Mouse (Mus musculus) kidney, postnatal 36 days (tissue): ENCODE measurements around the gene Ccdc120.
"Not testable (repeated sequence)": the region's sequence is repeated elsewhere in the genome, so short reads cannot be mapped to it uniquely, and the experiment has no call there.

Experiments
- DNase-seq, 2 experiments: peaks; one replicate each; pipeline ENCODE4 v3.0.0; 2021 to 2022; ENCODE audit warnings: mixed read lengths in 2 of 2

Ccdc120 gene

DNA sequence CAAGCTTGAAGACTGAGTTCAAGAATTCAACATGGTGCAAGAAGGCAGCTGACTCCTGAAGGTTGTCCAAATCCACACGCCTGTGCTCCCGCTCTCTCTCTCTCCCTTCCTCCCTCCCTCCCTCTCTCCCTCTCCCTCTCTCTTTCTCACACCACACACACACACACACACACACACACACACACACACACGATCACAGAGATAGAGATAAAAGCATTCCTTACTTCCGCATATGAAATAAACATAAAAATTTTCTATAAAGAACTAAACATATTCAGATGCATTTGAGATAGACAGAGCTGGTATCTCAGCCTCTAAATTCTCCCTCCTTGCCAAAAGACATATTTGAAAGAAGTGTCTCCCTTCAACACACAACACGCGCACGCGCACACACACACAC lies 5.3 kb downstream of the Ccdc120 start:
- no peak for DNase-seq

DNA sequence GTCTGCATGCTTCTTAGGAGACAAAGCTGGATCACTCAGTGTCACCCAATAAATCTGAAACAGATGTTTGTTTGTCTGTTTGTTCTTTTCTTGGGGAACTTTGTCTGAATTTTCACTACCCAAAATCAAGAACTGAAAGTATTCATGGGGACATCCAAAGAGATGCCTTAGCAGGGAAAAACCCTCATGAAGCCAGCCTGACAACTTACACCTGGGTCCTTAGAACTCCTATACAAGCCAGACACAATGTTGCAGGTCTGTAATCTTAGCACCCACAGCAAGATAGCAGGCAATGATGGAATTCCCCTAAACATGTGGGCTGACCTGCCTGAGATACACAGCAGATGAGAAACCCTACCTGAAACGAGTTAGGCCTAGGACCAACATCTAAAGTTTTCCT lies 5.8 kb downstream of the Ccdc120 start:
- no peak for DNase-seq

DNA sequence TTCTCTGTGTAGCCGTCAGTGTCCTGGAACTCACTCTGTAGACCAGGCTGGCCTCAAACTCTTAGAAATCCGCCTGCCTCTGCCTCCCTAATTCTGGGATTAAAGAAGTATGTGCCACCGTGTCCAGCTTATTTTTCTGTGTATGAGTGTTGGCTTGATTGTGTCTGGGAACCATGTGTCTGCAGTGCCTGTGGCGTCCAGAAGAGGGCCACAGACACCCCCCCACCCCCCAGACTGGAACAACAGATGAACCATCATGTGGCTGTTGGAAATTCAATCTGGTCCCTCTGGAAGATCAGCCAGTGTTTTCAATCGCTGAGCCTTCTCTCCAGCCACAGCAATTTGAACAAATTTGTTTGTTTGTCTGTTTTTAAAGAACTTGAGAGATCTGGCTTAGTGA lies 7.2 kb downstream of the Ccdc120 start:
- DNase-seq: no peak

DNA sequence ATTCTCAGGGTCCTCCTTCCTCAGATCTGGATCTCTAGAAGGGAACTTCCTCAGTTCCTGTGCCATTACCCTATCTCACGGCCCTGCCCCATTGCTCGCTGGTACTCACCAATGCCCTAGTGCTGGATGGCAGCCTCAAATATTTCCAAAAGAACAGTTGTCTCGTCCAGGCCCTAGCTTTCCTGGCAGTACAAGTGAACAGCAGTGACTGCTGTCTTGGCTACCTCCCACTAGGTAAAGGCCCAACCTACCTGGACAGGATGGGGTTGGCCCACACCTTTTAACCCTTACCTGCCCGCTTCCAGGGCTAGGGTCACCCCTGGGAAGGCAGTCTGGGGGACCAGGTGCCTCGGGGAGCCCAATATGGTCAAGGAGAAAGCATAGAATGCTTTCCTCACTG lies 9.6 kb downstream of the Ccdc120 start:
- peak in 1 of 2 experiments; percentile 14 for DNase-seq

DNA sequence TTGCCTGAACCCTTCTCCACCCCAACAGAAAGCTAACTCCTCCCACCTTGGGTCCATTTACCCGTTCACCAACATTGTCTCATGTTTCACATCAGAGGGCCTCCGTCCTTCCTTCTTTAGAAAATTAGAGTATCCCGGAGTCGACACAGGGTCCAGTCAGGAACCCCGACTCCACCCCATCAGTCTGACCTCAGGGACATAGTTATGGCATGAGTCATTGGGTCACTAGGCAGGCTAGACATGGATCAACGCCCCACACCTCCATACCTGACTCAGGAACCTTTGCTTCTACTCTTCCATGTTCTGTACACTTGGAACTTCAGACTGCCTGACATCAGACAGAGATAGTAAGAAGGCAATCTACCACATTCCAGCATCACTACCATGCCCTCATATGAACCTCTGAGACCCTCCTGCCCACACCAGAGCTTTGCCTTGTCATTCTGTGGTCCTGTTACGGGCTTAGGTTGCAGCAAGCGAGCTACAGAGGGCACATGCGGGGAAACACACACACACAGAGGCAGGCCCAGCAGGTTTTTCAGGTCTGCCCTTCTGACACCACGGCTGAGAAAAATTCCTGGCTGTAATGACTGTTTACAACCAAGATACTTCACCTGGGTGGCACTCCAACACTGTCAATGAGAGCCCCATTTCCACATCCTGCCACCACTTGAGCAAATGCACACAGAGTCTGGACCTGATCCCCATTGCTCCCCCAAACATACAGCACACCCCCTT lies 10.5 kb downstream of the Ccdc120 start:
- peak; percentile 27 to 45 for DNase-seq

DNA sequence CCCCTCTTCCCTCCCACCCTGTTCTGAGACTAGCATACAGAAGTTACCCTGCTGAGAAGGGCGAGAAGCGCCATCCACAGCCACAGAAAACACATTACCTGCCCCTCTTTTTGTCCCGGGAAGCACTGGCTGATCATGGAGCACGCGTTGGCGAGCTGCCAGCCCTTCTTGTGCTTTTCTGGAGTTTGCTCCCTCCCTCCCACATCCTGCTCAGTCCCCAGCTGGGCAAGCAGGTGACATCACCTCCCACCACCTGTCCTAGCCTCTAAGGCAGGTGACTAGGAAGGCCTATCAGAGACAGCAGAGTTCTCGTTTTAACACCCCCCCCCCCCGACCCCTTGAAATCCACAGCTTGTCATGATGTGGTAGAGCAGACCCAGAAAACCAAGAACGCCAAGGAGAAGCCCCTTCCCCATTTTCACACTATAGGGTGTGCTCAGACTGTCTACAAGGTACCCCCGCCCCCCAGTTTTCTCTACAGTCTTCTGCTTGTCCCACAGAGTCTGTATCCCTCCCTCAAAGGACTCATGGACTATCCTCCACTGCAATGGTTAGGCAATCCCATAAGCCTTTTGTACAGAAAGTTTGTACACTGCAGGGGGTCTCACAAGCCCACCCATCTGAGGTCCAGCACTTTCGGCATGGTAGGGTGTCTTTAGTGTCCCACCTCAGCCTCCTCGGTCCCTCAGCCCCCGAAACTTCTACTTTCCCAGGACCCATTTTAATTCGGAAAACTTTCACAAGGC lies 11.2 kb downstream of the Ccdc120 start:
- DNase-seq: peak; percentile 84 to 87

DNA sequence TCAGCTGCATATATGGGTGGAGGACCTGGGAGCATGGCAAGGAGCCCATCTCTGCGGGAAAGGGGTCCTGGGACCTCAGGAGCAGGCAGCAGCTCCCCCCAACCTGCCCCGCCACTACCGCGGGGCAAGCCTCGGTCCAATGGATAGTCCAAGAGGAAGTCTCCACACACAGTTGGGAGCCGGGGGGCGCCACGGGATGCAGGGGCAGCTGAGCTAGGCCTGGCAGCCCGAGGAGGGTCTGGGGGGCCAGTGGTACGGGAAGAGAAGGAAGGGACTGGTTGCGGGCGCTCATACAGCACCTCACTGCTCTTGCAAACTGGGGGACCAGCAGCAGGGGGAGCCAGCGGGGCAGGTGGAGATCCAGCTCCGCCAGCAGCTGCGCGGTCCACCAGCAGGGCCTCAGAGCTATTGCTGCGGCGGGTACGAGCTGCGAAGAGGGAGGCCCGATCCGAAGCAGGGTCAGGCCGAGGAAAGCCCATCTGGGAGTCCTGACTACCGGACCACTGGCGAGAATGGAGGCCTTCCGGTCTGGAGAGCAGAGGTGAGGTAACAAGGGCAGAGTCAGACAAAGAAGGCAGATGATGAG lies 17.0 kb downstream of the Ccdc120 start:
- peak; percentile 69 to 91 for DNase-seq

DNA sequence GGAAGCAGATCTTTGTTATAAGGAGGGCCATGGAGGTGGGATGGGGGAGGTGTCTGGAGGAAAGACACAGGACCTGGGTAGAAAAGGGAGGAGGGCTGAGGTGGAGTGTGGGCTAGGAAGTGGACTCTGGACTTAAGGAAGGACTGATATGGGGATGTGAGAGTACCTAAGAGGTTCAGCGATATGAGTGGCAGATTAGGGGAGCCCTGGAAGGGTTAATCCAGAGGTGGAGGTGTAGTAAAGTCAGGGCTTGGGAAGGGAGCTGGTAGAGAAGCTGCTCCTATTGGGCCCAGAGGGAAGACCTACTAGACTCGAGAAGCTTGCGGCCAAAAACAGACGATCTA lies 21.8 kb downstream of the Ccdc120 start:
- DNase-seq: no peak

DNA sequence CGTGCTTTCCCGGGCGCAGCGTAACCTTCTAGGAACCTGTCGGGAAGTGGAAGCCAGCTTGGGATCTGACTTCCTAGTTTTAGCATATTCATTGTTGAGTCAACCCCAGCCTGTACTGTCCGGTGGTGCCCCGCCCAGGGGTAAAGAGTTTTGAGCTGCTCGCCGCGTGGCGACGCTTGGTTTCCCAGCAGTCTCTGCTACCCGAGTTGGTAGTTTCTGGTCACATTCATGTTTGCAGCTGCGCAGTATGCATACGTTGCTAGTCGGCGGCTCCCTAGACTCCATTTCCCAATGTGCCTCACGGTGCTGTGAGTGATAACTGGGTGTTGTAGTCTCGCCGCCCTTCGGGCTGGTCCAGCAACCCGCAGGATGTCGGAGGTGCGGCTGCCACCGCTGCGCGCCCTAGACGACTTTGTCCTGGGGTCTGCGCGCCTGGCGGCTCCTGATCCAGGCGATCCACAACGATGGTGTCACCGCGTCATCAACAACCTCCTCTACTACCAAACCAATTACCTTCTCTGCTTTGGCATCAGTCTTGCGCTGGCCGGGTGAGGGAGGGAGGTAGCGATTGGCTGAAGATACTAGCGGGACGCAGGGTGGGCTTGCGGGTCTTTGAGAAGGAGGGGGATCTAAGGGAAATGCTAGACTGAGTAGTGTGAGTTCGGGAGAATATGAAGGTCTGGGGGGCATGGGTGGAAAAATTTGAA lies 22.3 kb downstream of the Ccdc120 start, which contains the start of gene Praf2:
Praf2 (plus strand) TSS at position 225 of the 707 bp plus-strand sequence.
- DNase-seq: peak; percentile 81 to 89

DNA sequence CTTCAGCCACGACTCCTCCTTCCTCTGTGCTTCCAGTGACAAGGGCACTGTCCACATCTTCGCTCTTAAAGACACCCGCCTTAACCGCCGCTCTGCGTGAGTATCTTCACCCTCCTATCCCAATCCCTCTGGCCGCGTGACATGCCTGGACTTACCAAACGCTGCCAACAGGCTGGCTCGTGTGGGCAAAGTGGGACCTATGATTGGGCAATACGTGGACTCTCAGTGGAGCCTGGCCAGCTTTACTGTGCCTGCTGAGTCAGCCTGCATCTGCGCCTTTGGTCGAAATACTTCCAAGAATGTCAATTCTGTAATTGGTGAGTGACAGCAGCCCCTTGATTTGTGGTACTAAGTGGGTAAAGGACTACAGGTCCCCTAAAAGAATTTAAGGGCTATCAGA lies 23.5 kb downstream of the Ccdc120 start:
- no peak for DNase-seq

DNA sequence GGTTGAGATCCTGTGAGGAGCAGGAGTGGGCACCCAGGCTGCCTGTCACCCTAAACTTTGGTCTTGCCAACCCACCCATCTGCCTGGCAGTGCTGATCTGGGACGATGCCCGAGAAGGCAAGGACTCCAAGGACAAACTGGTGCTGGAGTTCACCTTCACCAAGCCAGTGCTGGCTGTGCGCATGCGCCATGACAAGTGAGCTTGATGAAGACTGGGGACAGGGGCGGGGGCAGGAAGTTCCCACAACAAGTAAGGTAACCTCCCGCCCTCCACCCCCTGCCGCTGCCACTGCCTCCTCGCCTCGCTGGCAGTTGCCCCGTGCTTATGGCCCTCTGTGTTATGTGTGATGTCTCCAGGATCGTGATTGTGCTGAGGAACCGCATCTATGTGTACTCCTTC lies 24.9 kb downstream of the Ccdc120 start:
- DNase-seq: no peak

DNA sequence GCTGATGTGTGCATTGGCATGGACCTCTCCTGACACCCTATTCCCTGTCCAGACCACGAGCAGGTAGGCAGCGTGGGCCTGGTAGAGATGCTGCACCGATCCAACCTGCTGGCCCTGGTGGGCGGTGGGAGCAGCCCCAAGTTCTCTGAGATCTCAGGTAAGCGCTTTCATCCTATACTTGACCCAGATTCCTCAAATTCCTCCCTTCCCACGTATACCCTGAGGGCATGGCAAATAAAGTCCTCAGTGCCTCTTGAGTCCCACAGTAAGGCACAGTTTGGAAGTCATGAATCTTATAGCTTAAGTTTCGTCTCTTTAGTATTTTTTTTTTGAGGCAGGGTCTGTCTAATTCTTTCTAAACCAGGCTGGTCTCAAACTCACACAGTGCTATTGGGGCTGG lies 26.6 kb downstream of the Ccdc120 start:
- DNase-seq: no peak

DNA sequence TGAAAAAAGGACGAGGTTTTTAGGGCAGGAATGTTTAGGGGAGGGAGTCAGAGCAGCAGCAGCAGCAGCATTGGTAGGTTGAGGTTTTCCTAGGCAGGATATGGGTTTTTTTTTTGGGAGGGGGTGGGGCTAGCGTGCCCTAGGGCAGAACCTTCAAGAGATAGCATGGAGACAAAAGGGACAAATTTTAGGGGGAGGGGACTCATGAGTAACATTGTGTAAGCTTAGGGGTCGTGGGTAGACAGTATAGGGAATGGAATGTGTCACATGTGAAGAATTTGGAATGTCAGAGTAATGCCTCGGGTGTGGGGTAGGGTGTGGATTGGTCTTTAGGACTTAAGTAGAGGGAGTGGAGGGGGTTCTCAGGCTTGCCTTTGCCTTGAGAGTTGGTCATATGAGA lies 28.0 kb downstream of the Ccdc120 start:
- DNase-seq: no peak

DNA sequence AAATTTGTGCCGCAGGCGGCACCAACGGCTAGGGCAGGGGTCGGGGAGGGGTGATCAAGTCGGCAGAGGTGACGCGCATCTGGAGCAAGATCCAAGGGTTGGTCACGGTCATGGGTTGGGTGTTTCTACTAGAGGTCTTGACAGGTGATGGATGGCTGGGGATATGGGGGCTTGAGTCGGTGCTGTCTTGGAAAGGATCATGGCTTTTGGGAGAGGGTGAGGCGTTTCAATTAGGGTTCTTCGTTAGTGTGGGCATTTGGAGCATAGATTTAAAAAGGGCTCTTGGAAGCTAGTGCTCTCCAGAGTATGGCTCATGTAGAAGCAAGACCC lies 28.5 kb downstream of the Ccdc120 start:
- no peak for DNase-seq

DNA sequence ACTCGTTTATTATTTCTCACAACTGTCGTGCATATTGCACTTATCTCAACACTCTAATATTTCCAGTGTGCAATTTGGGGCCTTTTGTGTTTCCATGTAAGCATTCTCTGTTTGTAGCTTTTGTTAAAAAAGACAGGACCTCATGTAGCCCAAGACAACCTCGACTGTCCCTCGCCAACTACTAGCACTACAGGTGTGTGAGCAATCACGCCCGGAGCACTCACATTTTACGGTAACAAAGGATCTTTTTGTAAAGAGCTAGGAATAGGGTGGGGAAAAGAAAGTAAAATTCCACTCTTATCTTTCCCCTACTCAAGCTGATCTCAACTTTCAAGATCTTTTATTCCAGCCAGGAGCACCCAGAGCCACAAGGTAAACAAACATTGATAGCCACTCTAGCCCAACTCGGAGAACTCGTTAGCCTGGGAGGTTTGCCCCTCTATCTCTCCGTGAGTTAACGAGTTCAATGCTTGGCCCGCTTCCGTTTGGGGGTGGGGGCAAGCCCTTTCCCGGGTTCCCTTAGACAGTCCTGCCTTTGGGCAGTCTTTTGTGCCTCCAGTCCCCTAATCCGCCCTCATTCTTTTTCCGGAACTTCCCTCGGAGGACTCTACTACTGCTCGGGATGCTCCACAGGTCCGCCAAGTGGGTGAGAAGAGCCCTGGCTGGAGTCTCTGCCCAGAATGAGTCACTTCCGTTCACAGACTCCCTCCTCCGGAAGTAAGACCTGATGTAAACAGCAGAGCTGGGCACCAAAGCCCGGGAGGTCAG lies 29.0 kb downstream of the Ccdc120 start, which contains the start of gene Gm45208:
Gm45208 (plus strand) TSS at position 732 of the 768 bp plus-strand sequence.
- peak; percentile 76 for DNase-seq

DNA sequence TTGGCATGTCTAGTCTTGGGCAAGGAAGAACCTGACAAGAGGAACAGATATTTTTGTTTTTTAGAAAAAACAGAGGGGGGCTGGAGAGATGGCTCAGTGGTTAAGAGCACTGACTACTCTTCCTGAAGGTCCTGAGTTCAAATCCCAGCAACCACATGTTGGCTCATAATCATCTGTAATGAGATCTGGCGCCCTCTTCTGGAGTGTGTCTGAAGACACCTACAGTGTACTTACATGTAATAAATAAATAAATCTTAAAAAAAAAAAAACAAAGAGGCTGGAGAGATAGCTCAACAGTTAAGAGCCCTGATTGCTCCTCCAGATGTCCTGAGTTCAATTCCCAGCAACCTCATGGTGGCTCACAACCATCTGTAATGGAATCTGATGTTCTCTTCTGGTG lies 34.6 kb downstream of the Ccdc120 start:
- peak in 1 of 2 experiments; percentile 31 for DNase-seq

DNA sequence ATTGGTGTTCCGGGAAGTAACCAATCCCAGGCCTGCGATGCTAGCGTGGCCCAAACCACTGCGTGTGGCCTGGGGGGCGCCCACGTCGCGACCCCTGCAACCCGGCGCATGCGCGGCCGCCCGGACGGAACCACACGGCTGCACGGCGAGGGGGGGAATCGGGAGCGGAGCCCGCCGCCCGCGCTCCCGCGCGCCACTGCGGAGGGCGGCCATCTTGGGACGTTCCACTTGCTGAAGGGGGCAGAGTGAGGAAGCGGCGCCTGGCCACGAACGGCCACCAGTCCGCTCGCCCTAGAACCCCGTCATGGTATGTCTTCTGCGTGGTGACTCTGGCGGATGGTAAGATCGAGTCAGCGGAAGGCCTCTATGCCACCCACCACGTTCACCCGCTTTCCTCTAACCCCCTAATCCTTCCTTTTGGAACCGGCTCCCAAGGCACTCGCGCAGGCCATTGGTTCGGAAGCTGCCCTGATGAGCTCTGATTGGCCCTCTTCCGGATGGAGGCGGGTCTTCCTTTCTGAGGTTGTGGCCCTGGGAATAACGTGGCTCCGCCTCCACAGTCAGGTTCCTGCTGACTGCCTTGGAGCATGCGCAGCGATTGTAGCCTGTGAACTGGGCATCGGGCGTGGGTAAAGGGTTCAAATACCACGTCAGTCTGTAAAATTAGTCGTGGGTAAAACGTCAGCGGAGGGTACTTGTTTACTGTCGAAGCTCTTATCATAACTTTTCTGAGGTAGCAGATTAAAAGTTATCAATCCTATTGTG lies 36.4 kb downstream of the Ccdc120 start, which contains the start of gene Wdr45:
Wdr45 (plus strand) TSS at position 199 of the 765 bp plus-strand sequence.
- DNase-seq: peak; percentile 94 to 98

DNA sequence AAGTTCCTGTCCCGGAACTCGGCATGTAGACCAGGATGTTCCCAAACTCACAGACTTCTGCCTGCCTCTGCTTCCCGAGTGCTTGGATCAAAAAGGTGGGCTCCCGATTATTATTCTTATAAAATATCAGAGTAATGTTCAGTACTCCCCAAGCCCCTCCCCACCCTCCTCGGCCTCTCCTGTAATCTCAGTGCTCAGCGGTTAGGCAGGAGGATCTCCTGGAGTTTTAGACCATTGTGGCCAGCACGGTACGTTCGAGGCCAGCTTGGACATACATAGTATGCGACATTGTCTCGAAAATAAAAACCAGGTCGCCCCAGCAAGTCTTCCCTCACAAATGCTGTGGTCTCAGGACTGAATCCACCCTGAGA lies 37.0 kb downstream of the Ccdc120 start:
- DNase-seq: not testable (repeated sequence)

DNA sequence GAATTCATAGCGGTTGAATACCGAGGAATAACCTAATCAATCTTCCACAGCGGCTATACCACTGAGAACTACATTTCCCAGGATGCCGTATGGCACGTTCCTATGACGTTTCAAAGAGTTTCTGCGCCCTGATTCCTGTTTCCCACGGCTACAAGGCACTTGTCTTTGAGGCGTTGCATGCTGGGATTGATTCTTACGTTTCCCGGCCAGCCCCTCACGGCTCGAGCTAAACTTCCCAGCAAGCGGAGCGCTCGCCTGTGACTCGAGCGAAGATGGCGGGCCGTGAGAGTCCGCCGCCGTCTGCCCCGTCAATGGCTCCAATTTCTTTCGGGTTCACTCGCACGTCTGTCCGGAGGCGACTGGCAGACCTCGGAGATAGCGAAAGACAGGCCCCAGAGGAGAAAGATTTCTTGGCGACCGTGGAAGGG lies 53.7 kb downstream of the Ccdc120 start, which contains the start of gene Gpkow:
Gpkow (plus strand) TSS at position 178 of the 428 bp plus-strand sequence.
- DNase-seq: peak; percentile 85 to 93

DNA sequence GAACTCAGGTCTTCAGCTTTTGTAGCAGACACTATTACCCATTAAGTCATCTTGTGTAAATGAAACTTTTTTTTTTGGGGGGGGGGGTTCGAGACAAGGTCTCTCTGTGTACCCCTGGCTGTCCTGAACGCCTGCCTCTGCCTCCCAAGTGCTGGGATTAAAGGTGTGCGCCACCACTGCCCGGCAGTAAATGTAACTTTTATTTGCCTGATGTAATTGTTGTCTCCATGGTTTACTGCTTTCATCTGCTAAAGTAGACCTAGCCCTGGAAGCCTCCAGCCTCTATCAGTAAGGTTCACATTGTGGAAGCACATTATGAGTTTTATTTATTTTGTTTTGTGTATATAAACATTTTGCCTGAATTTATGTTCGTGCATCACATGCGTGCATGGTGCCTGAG lies 54.2 kb downstream of the Ccdc120 start:
- DNase-seq: no peak

DNA sequence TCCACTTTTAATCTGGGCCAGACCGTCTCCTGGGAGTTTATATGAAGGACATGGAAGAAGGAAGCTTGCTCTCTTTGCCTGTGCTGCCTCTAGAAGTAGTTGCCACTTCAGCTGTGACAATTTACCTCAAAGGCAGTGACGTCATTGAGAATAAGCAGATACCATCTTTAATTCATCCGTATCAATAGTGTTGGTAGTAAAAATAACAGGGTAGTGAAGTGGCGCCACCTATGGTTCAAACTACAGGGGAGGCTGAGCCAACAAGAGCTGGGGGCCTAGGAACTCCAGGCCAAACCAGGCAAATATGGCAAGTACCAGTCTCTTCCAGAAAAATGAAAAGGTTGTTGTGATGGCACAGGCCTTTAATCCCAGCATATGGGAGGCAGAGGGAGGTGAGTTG lies 57.8 kb downstream of the Ccdc120 start:
- peak; percentile 33 to 60 for DNase-seq

DNA sequence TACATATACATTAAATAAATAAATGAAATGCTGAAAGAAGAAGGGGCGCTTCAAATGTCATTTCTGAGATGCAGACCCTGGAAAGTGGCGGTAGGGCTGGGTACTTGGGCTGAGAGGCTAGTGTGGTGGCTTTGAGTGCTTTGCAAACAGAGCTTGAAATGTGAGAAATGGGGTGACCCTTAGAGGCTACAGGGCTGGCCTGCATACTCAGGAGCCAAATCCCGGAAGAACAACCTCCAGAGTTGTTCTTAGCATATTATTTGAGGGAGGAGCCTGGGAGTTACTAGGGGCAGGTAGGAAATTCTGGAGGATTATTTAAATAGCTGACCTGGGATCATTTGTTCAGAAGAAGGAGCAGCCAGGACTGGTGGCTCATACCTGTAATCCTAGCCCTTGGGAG lies 60.2 kb downstream of the Ccdc120 start:
- no peak for DNase-seq
